Mouse (Mus musculus) lung, postnatal 10 days (tissue): ENCODE data around the gene Ccdc103.
A peak's percentile ranks its signal among the peaks of the same experiment; 100 is the strongest.

Experiments used
- DNase-seq: peaks from one replicate; pipeline ENCODE4 v3.0.0; 2021

Ccdc103 gene

GRCm38 (mm10) chr11:102893015-102893651 is 12.1 kb downstream of the Ccdc103 start:
- DNase-seq = peak; percentile 80

- DNase-seq = no peak
These were observed 13.7 kb downstream of the Ccdc103 start for GRCm38 (mm10) chr11:102894716-102895115.

GRCm38 (mm10) chr11:102895779-102896178 is 14.8 kb downstream of the Ccdc103 start:
- no peak for DNase-seq

- DNase-seq = no peak
These were observed 15.6 kb downstream of the Ccdc103 start for GRCm38 (mm10) chr11:102896641-102897040.

- no peak for DNase-seq
These were observed 17.4 kb downstream of the Ccdc103 start for GRCm38 (mm10) chr11:102898408-102898807.

- peak; percentile 91 for DNase-seq
These were observed 19.8 kb downstream of the Ccdc103 start, which contains the start of gene Gfap for GRCm38 (mm10) chr11:102900763-102901162. TSS of gene Gfap (minus strand) at chr11:102900912.

- no peak for DNase-seq
These were observed 20.2 kb downstream of the Ccdc103 start for GRCm38 (mm10) chr11:102901199-102901598.

GRCm38 (mm10) chr11:102902107-102902506 is 21.1 kb downstream of the Ccdc103 start:
- no peak for DNase-seq

GRCm38 (mm10) chr11:102903654-102904053 is 22.6 kb downstream of the Ccdc103 start:
- no peak for DNase-seq

GRCm38 (mm10) chr11:102911376-102911775 is 30.4 kb downstream of the Ccdc103 start:
- no peak for DNase-seq

- no peak for DNase-seq
These were observed 34.4 kb downstream of the Ccdc103 start for GRCm38 (mm10) chr11:102915380-102915779.

- DNase-seq = no peak
These were observed 37.1 kb downstream of the Ccdc103 start for GRCm38 (mm10) chr11:102918077-102918476.

- no peak for DNase-seq
These were observed 40.5 kb downstream of the Ccdc103 start for GRCm38 (mm10) chr11:102921491-102921890.

GRCm38 (mm10) chr11:102924557-102925350 is 43.8 kb downstream of the Ccdc103 start, which contains the start of gene Kif18b:
TSS of gene Kif18b (minus strand) at chr11:102925124.
- DNase-seq = peak; percentile 96

- peak; percentile 74 for DNase-seq
These were observed 44.3 kb downstream of the Ccdc103 start for GRCm38 (mm10) chr11:102925351-102925717.

GRCm38 (mm10) chr11:102930672-102931071 is 49.7 kb downstream of the Ccdc103 start:
- DNase-seq = no peak
